In the genomic region with DNA sequence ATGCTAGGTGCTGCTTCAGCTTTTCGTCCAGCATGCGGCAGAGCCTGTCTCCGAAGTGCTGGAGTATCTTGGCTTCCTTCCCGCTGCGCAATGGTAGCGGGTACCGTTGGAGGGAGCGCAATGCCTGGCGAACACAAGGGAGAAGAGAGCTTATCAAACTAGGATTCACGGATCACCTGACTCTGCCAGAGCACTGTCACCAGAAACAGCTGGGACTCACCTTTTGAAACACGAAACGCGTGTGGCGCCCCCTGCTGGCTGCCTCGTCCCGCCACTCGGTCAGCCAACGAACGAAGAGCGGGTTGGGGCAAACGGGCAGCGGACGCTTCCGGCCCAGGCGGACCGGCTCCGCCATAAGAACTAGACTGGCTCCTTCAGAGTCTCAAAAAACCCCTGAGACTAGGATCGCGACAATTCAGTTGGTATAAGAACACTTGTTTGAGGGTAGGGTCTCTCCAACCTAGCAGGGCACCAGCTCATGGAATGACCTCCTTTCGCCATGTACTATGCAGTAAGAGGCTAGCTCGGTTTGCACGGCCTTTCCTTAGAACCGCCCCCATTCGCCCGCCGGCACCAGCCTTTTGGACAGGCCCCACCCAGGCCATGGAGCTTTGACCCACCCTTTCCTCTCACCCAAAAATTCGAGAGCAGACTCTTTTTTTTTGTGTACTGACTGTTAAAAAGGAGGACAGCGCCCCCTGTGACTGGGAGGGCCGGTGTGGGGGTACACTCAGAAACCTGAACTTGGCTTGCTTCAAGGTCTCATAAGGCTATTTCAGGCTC, we compare ENCODE assay signal across 8 mouse cellular contexts. TPM values are rescaled to one million over a fixed set of nuclear protein-coding genes. Genes with fewer than 3 reads are reported as not detected.
DNase-seq lines count a peak whose midpoint lies in the region; ATAC-seq and TF ChIP-seq lines count a peak whose summit lies in the region.

Gene Mus81, minus strand, starts transcription at position 635 of the 783 bp plus-strand sequence.

- H3K36me3 ChIP-seq in ES-E14 (ENCODE audit: control insufficient read depth, insufficient read depth, low read length, poor library complexity, severe bottlenecking), result peaks cover 34% of the 10 kb centered on the region
- H3K36me3 ChIP-seq in forebrain, embryonic 16.5 days (ENCODE audit: control insufficient read depth, insufficient read depth), result peaks cover 8% of the 10 kb centered on the region
- peaks cover 44% of the 10 kb centered on the region for H3K36me3 ChIP-seq in lung, embryonic 14.5 days (ENCODE audit: insufficient read depth)
- peaks cover 22% of the 10 kb centered on the region for H3K36me3 ChIP-seq in thymus, adult 2 months (ENCODE audit: control insufficient read depth, insufficient read depth, low read length)

- peak; percentile 57 for TF ChIP-seq POLR2A in olfactory bulb, adult 2 months (IDR thresholded peaks at IDR 0.05; ENCODE audit: insufficient read depth, low read depth, low read length)
- TF ChIP-seq POLR2A in thymus, adult 2 months (IDR thresholded peaks at IDR 0.05; ENCODE audit: control insufficient read depth, extremely low read depth, insufficient read depth, low read length, poor library complexity), result peak; percentile 31; the same call in 1 of the 2 replicates

- WGBS in forebrain, embryonic 16.5 days, result under 1% methylated on average over 39 of the region's 39 CpGs
- under 1% methylated on average over 39 of the region's 39 CpGs for WGBS in lung, embryonic 14.5 days
- WGBS in olfactory bulb, adult 2 months, result 0% methylated on average over 39 of the region's 39 CpGs
- under 1% methylated on average over 39 of the region's 39 CpGs for WGBS in thymus, adult 2 months

- H3K9ac ChIP-seq in ES-E14 (ENCODE audit: insufficient read depth, low read depth, low read length, poor library complexity, severe bottlenecking), result peak within 1 kb of the TSS; percentile 86
- peak within 1 kb of the TSS; percentile 60 for H3K9ac ChIP-seq in forebrain, embryonic 16.5 days (replicated peaks; ENCODE audit: low read depth, low read length)
- H3K9ac ChIP-seq in lung, embryonic 14.5 days, result peak within 1 kb of the TSS; percentile 64

- H3K4me1 ChIP-seq in ES-E14 (ENCODE audit: control insufficient read depth in 2 of 2, insufficient read depth in 2 of 2, low read length in 2 of 2, poor library complexity in 1 of 2), result peaks cover 4 to 9% of the 10 kb centered on the region in 2 experiments; a peak in 2 of 4 replicates
- peaks cover 33% of the 10 kb centered on the region for H3K4me1 ChIP-seq in forebrain, embryonic 16.5 days (replicated peaks; ENCODE audit: control insufficient read depth, insufficient read depth, low read length)
- peaks cover 12% of the 10 kb centered on the region; the same call in 1 of the 2 replicates for H3K4me1 ChIP-seq in lung, embryonic 14.5 days (ENCODE audit: insufficient read depth)
- H3K4me1 ChIP-seq in olfactory bulb, adult 2 months (ENCODE audit: control insufficient read depth, insufficient read depth, low read length), result peaks cover 23% of the 10 kb centered on the region
- H3K4me1 ChIP-seq in thymus, adult 2 months (replicated peaks; ENCODE audit: control insufficient read depth, insufficient read depth, low read length), result peaks cover 26% of the 10 kb centered on the region

- in situ Hi-C loops in ES-E14 (cut with MboI; ENCODE audit: low sequenced_read_pairs in 2 of 2, unreplicated experiment in 2 of 2), result no loop called here

- H3K9me3 ChIP-seq in ES-E14 (ENCODE audit: control insufficient read depth, insufficient read depth, low read depth, low read length), result no peaks in the 10 kb centered on the region
- H3K9me3 ChIP-seq in forebrain, embryonic 16.5 days (ENCODE audit: control insufficient read depth, low read length), result no peaks in the 10 kb centered on the region
- H3K9me3 ChIP-seq in lung, embryonic 14.5 days (ENCODE audit: low read depth, low read length), result no peaks in the 10 kb centered on the region

- H3K4me3 ChIP-seq in ES-E14 (ENCODE audit: insufficient read depth in 1 of 2, low read depth in 1 of 2, low read length in 2 of 2, poor library complexity in 1 of 2, severe bottlenecking in 1 of 2), result peak within 1 kb of the TSS; percentile 74 to 89
- peak within 1 kb of the TSS; percentile 59 for H3K4me3 ChIP-seq in forebrain, embryonic 16.5 days (replicated peaks; ENCODE audit: low read length)
- peak within 1 kb of the TSS; percentile 100 for H3K4me3 ChIP-seq in layer of hippocampus, adult 2 months
- peak within 1 kb of the TSS; percentile 57 for H3K4me3 ChIP-seq in lung, embryonic 14.5 days (ENCODE audit: low read depth, low read length)
- peak within 1 kb of the TSS; percentile 78 for H3K4me3 ChIP-seq in olfactory bulb, adult 2 months (ENCODE audit: insufficient read depth, low read depth, low read length)
- H3K4me3 ChIP-seq in thymus, adult 2 months (ENCODE audit: control insufficient read depth, insufficient read depth, low read length), result peak within 1 kb of the TSS; percentile 63

- H3K27me3 ChIP-seq in forebrain, embryonic 16.5 days (replicated peaks; ENCODE audit: control insufficient read depth, insufficient read depth, low read length), result no peaks in the 10 kb centered on the region
- no peaks in the 10 kb centered on the region for H3K27me3 ChIP-seq in lung, embryonic 14.5 days (ENCODE audit: insufficient read depth, low read length)
- H3K27me3 ChIP-seq in thymus, adult 2 months (ENCODE audit: control insufficient read depth, insufficient read depth, low read length), result no peaks in the 10 kb centered on the region

- H3K27ac ChIP-seq in ES-E14 (ENCODE audit: insufficient read depth, low read depth, low read length, poor library complexity, severe bottlenecking), result peak within 1 kb of the TSS; percentile 87
- H3K27ac ChIP-seq in forebrain, embryonic 16.5 days (ENCODE audit: low read length), result peak within 1 kb of the TSS; percentile 98
- peak within 1 kb of the TSS; percentile 95 for H3K27ac ChIP-seq in layer of hippocampus, adult 2 months
- peak within 1 kb of the TSS; percentile 97 for H3K27ac ChIP-seq in lung, embryonic 14.5 days (ENCODE audit: low read depth)
- peak within 1 kb of the TSS; percentile 100 for H3K27ac ChIP-seq in olfactory bulb, adult 2 months (ENCODE audit: insufficient read depth, low read depth, low read length)
- peak within 1 kb of the TSS; percentile 97 for H3K27ac ChIP-seq in thymus, adult 2 months (ENCODE audit: control insufficient read depth, insufficient read depth, low read length)

- ATAC-seq in forebrain, embryonic 16.5 days, result peak; percentile 47
- peak; percentile 75 for ATAC-seq in lung, embryonic 14.5 days (ENCODE audit: insufficient read depth)

- intact Hi-C loops in heart, postnatal 36 days (cut with DNase I), result loop anchor here (1.0 to 5.0 kb wide), 4 partner anchors 23 to 121 kb away; partner anchors contain the start of genes Banf1, Eif1ad and Sart1

- peak within 1 kb of the TSS; percentile 58 for H3K4me2 ChIP-seq in forebrain, embryonic 16.5 days (ENCODE audit: low read length)
- peak within 1 kb of the TSS; percentile 87 for H3K4me2 ChIP-seq in lung, embryonic 14.5 days

- peak; percentile 74 for TF ChIP-seq CTCF in layer of hippocampus, adult 2 months (conservative IDR thresholded peaks at IDR 0.05)
- TF ChIP-seq CTCF in lung, embryonic 14.5 days (IDR thresholded peaks at IDR 0.05; ENCODE audit: low read depth), result peak; percentile 95
- peak; percentile 97 for TF ChIP-seq CTCF in olfactory bulb, adult 2 months (IDR thresholded peaks at IDR 0.05; ENCODE audit: insufficient read depth, low read depth, low read length)
- TF ChIP-seq CTCF in thymus, adult 2 months (IDR thresholded peaks at IDR 0.05; ENCODE audit: borderline replicate concordance, control insufficient read depth, extremely low read depth, insufficient read depth, low read length, poor library complexity), result peak; percentile 99

- DNase-seq in ES-E14 (ENCODE audit: low read depth, low spot score), result peak; percentile 97
- DNase-seq in cerebellum, adult 11-12 months, result peak; percentile 98
- DNase-seq in heart, postnatal 36 days, result peak; percentile 96 to 97
- peak; percentile 95 to 96 for DNase-seq in layer of hippocampus, adult 2 months (ENCODE audit: low spot score in 2 of 2)
- peak; percentile 98 for DNase-seq in lung, embryonic 14.5 days
- DNase-seq in thymus, adult 2 months, result peak; percentile 96

TF ChIP-seq in ES-E14, 5 proteins besides CTCF, POLR2A, EP300 and RAD21:
- TF ChIP-seq CHD2 (IDR thresholded peaks at IDR 0.05; ENCODE audit: low read depth, low read length) (no peak), MAFK (IDR thresholded peaks at IDR 0.05; ENCODE audit: insufficient read depth, low read depth, low read length) (no peak; the same call in 1 of the 2 replicates), ZC3H11A (IDR thresholded peaks at IDR 0.05; ENCODE audit: borderline replicate concordance, low read depth, low read length) (peak; percentile 44; the same call in 1 of the 2 replicates), ZNF384 (IDR thresholded peaks at IDR 0.05; ENCODE audit: low read depth, low read length) (peak; percentile 88), HCFC1 (IDR thresholded peaks at IDR 0.05; ENCODE audit: borderline replicate concordance, insufficient read depth, low read length) (peak; percentile 63)

RNA-seq across cellular contexts. Expression of gene Mus81, which starts in this region (rescaled TPM):
- 31.3 and 36.4 TPM in 2 replicates for total RNA-seq in ES-E14 (2012; rRNA removed)
- 56.0 and 60.5 TPM in 2 replicates for polyA plus RNA-seq in forebrain, embryonic 16.5 days (2015; fragmentation: Nextera tagmentation; extraction: Ambion mirVana)
- total RNA-seq in heart, postnatal 36 days (2021), result 10 to 100 TPM; 19.6 to 23.7 TPM
- 10 to 100 TPM; 40.9 to 42.9 TPM for total RNA-seq in layer of hippocampus, adult 2 months (2021)
- polyA plus RNA-seq in lung, embryonic 14.5 days (2014; fragmentation: Nextera tagmentation; extraction: Ambion mirVana), result 39.8 and 42.6 TPM in 2 replicates
- polyA plus RNA-seq in olfactory bulb, adult 2 months (2012; ENCODE audit: insufficient read depth, insufficient read length, low replicate concordance, missing spikeins), result not detected in 2 replicates
- polyA plus RNA-seq in thymus, adult 2 months (2012; rRNA removed), result 127 and 149 TPM in 2 replicates

Comparison
In these comparisons a context has a peak if more than half of its experiments do, and no peak if none do; other contexts are left out.
1. Peak in every context shown above with its lines: DNase-seq, ATAC-seq, H3K4me3 ChIP-seq and H3K27ac ChIP-seq.
2. RNA of gene Mus81 (polyA plus RNA-seq): 127 to 149 TPM in thymus, adult 2 months, 56.0 to 60.5 TPM in forebrain, embryonic 16.5 days and 39.8 to 42.6 TPM in lung, embryonic 14.5 days; not detected in olfactory bulb, adult 2 months; every median in the first group is over 10 times any median in the second.